Mouse (Mus musculus) fibroblast of lung, adult 2 months (primary cell): ENCODE measurements around the gene Gpsm3.
"Not testable (repeated sequence)": the region's sequence is repeated elsewhere in the genome, so short reads cannot be mapped to it uniquely, and the experiment has no call there.

Source experiments
- DNase-seq: peaks from one replicate; pipeline ENCODE4 v3.0.0-alpha.2; 2011; ENCODE audit warnings: low read depth

Gpsm3 gene

GRCm38 (mm10) chr17:34589681-34590101 is at the start of gene Gpsm3:
Gene Gpsm3, plus strand, starts transcription at chr17:34589806.
- no peak for DNase-seq

DNA sequence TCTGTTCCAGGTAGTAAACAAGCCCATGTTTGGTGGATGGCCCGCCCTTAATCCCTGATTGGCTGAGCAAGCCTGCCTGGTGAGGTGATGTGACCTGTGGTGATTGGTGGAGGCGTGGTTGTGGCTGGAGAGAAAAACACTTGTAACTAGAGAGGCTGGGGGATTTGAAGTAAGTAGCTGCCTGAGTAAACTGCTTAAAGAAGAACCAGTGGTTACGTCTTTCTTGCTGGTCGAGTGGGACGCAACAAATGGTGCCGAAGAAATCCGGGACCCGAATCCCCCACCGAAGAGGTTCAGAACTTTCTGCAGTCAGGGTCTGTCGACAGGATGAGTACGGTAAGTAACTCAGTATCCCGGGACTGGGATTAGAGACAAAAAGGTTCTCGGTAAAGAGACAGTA is 46.0 kb upstream of the Gpsm3 start:
- not testable (repeated sequence) for DNase-seq

- DNase-seq = no peak
Measured at GRCm38 (mm10) chr17:34546797-34547196, 42.8 kb upstream of the Gpsm3 start.

GRCm38 (mm10) chr17:34547601-34548000 is 42.0 kb upstream of the Gpsm3 start:
- DNase-seq = no peak

- DNase-seq = no peak
Measured at GRCm38 (mm10) chr17:34549156-34549555, 40.5 kb upstream of the Gpsm3 start.

GRCm38 (mm10) chr17:34549843-34550242 is 39.8 kb upstream of the Gpsm3 start:
- no peak for DNase-seq

GRCm38 (mm10) chr17:34555483-34555882 is 34.1 kb upstream of the Gpsm3 start:
- peak; percentile 41 for DNase-seq

- no peak for DNase-seq
Measured at GRCm38 (mm10) chr17:34556406-34556805, 33.2 kb upstream of the Gpsm3 start.

DNA sequence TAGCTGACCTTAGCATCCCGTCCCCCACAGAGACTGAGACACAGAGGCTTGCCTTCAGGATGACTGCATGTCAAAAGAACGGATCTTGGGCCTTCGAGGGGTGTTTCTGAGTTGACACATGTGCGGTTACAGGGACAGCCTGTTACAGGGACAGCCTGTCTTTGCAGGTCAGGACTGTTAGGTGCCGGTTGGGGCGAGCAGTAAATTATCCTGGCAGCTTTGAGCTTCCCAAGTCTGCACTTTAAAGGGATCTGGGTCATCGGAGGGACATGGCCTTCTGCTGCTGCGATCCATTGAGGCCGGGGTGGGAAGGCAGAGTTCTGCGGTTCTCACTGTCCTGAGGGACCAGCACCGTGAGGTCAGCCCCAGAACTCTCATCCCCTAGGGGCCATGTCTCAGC is 32.2 kb upstream of the Gpsm3 start:
- DNase-seq = no peak

DNA sequence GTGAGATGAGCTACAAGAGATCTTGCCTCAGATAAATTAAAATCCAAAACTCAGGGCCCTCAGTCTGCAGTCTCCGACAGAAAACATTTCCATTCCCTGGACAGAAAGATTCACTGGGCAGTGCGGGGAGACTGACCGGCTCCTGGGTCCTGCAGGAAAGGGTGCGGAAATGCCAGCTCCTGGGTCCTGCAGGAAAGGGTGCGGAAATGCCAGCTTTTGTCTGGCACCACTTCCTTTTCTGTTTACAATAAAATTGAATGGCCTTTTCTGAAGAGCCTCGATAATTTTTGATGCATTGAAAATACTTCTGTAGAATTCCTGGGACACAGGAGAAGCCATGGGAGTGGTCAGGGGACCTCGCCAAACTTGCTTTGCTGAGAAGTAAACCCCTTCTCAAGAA is 30.5 kb upstream of the Gpsm3 start:
- no peak for DNase-seq

- DNase-seq = no peak
Measured at GRCm38 (mm10) chr17:34559895-34560294, 29.7 kb upstream of the Gpsm3 start.

- no peak for DNase-seq
Measured at GRCm38 (mm10) chr17:34560438-34560837, 29.2 kb upstream of the Gpsm3 start.

DNA sequence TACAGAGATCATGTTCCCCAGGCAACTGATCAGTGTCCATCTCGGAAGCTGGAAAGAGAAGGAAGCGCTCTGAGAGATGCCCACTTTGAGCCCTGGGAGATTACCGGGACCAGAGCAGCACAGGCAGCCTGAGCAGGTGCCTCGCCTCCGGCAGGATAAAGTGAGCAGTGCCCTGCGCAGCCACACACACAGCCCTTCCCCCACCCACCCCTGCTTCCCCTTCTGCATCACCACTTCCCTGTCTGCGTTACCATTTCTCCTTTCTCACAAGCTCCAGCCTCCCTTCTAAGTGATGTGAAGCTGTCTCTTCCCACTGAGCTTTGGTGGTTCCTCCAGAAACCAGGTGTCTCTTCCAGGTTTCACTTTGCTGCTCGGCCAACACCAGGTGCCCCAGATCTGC is 28.4 kb upstream of the Gpsm3 start:
- DNase-seq = no peak

- no peak for DNase-seq
Measured at GRCm38 (mm10) chr17:34562595-34562994, 27.0 kb upstream of the Gpsm3 start.

DNA sequence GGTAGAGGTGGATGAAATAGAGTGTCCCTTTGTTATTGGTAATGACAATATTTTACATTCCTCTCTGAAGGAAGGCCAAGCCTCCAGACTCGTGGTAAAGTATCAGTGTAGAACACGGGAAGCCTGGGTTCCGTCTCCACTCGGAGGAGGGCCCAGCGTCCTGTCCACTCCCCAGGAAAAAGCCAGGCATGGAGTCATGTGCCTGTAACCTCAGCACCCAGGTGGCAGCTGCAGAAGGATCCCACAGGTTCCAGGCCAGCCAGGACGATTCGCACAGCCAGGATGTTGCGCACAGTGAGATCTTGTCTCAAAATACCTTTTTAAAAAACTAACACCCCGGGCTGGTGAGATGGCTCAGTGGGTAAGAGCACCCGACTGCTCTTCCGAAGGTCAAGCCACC is 26.3 kb upstream of the Gpsm3 start:
- DNase-seq = no peak

GRCm38 (mm10) chr17:34564003-34564421 is 25.6 kb upstream of the Gpsm3 start, which contains the start of gene Notch4:
Gene Notch4, plus strand, starts transcription at chr17:34564268.
- DNase-seq = no peak

GRCm38 (mm10) chr17:34564796-34565195 is 24.8 kb upstream of the Gpsm3 start:
- no peak for DNase-seq

DNA sequence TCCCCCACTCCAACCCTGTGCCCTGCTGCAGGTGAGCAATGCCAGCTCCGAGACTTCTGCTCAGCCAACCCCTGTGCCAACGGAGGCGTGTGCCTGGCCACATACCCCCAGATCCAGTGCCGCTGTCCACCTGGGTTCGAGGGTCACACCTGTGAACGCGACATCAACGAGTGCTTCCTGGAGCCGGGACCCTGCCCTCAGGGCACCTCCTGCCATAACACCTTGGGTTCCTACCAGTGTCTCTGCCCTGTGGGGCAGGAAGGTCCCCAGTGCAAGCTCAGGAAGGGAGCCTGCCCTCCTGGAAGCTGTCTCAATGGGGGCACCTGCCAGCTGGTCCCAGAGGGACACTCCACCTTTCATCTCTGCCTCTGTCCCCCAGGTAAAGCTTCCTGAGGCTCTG is 22.3 kb upstream of the Gpsm3 start:
- no peak for DNase-seq

DNA sequence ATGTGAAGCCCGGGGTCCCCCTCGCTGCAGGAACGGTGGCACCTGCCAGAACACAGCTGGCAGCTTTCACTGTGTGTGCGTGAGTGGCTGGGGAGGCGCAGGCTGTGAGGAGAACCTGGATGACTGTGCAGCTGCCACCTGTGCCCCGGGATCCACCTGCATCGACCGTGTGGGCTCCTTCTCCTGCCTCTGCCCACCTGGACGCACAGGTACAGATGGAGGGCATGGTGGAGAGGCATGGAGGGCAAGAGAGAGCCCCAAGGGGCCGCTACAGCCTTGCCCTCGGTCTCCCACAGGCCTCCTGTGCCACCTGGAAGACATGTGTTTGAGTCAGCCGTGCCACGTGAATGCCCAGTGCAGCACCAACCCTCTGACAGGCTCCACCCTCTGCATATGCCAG is 21.2 kb upstream of the Gpsm3 start:
- no peak for DNase-seq

DNA sequence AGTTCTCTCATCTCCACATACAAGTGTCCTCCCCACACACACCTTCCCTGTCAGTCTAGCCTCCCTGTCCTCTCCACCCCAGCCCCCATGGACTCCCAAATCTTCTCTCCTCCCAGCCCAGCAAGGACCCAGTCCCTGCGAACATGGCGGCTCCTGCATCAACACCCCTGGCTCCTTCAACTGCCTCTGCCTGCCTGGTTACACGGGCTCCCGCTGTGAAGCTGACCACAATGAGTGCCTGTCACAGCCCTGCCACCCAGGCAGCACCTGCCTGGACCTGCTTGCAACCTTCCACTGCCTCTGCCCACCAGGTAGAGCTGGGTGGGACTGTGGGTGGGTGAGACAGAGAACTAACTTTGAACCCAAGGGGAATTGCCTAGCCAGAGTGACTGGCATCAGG is 19.7 kb upstream of the Gpsm3 start:
- DNase-seq = no peak

DNA sequence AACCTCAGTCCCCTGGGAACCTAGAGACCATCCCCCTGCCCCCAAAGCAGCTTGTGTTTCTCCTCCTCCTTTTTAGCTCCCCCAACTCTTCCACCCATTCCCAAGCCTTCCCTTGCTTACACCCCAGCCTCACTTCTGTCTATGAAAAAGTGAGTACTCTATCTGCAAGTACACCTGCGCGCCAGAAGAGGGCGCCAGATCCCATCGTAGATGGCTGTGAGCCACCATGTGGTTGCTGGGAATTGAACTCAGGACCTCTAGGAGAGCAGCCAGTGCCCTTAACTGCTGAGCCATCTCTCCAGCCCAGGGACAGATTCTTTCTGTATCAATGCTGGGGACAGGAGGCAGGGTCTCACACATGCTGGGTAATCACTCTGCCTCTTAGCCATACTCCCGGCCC is 17.7 kb upstream of the Gpsm3 start:
- no peak for DNase-seq

- DNase-seq = no peak
Measured at GRCm38 (mm10) chr17:34572361-34572760, 17.2 kb upstream of the Gpsm3 start.

DNA sequence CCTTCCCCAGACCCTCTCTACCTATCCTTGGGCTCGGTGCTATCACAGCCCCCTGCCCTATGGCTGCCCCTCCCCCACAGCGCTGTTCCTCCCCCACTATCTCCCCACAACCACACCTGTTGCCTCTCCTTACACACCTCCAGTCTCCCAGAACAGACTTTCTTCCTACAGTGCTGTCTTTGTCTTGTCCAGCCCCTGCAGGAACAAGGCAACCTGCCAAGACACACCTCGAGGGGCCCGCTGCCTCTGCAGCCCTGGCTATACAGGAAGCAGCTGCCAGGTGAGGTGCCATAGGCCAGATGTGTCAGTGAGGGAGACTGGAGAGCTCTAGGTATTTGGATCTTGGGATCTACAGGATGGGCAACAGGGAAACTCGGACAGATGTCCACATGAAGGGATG is 13.0 kb upstream of the Gpsm3 start:
- no peak for DNase-seq

- no peak for DNase-seq
Measured at GRCm38 (mm10) chr17:34578070-34578469, 11.5 kb upstream of the Gpsm3 start.

GRCm38 (mm10) chr17:34582528-34582927 is 7.1 kb upstream of the Gpsm3 start:
- no peak for DNase-seq
